ENCODE assay signal across 19 mouse cellular contexts in genomic region chr2:142980771-142981170, GRCm38 (mm10).
DNase-seq lines count a peak whose midpoint lies in the region; ATAC-seq and TF ChIP-seq lines count a peak whose summit lies in the region.
"Had no signal": no experiment of that assay in that cellular context is flagged by ENCODE, and none has a peak within 500 bp of the region (broad histone marks: within the 10 kb centered on the region; RNA-seq: fewer than 3 reads in every experiment).

No protein-coding gene starts in this region.

- H3K27me3 ChIP-seq in forebrain, embryonic 11.5 days (ENCODE audit: control insufficient read depth, insufficient read depth, low read length), result no peaks in the 10 kb centered on the region
- H3K27me3 ChIP-seq in forebrain, embryonic 10.5 days (ENCODE audit: poor library complexity, severe bottlenecking), result no peaks in the 10 kb centered on the region
- H3K27me3 ChIP-seq in forebrain, embryonic 14.5 days (replicated peaks; ENCODE audit: control insufficient read depth, insufficient read depth, low read length), result no peaks in the 10 kb centered on the region
- H3K27me3 ChIP-seq in hindbrain, embryonic 16.5 days (replicated peaks; ENCODE audit: control insufficient read depth, insufficient read depth, low read length), result no peaks in the 10 kb centered on the region
- no peaks in the 10 kb centered on the region for H3K27me3 ChIP-seq in midbrain, postnatal 0 days (ENCODE audit: insufficient read depth, low read length)
- H3K27me3 ChIP-seq: embryonic facial prominence, embryonic 15.5 days; limb, embryonic 13.5 days; liver, embryonic 15.5 days had no signal

- DNase-seq in forebrain, embryonic 11.5 days (ENCODE audit: low spot score), result no peak
- no peak for DNase-seq in forebrain, embryonic 10.5 days (ENCODE audit: extremely low spot score, low spot score)
- peak; percentile 50 for DNase-seq in forebrain, embryonic 14.5 days (ENCODE audit: low spot score)
- DNase-seq in midbrain, postnatal 0 days (ENCODE audit: low spot score), result peak; percentile 60
- no peak for DNase-seq in urinary bladder, postnatal 25 days (ENCODE audit: low spot score)
- DNase-seq in thymus, postnatal 10 days (ENCODE audit: low spot score in 2 of 2), result no peak
- DNase-seq: cerebellum, adult 18-20 months; gastrocnemius, postnatal 25 days; kidney, adult 9 months; kidney, postnatal 36 days; layer of hippocampus, adult 9-11 months; lung, postnatal 14 days; right cerebral cortex, adult 18-20 months had no signal

- no peak for TF ChIP-seq CTCF in midbrain, postnatal 0 days (IDR thresholded peaks at IDR 0.05)

- H3K4me2 ChIP-seq in forebrain, embryonic 11.5 days (ENCODE audit: low read depth, low read length, severe bottlenecking), result no peak overlapping the region
- no peak overlapping the region for H3K4me2 ChIP-seq in forebrain, embryonic 14.5 days (ENCODE audit: low read length)
- H3K4me2 ChIP-seq in hindbrain, embryonic 16.5 days (ENCODE audit: low read length), result no peak overlapping the region
- no peak overlapping the region for H3K4me2 ChIP-seq in midbrain, postnatal 0 days (ENCODE audit: low read depth, low read length, poor library complexity, severe bottlenecking)
- H3K4me2 ChIP-seq: embryonic facial prominence, embryonic 15.5 days; limb, embryonic 13.5 days; liver, embryonic 15.5 days had no signal

- 58% methylated on average over 4 of the region's 4 CpGs for WGBS in forebrain, embryonic 11.5 days
- 84% methylated on average over 4 of the region's 4 CpGs for WGBS in forebrain, embryonic 10.5 days
- 18% methylated on average over 4 of the region's 4 CpGs for WGBS in forebrain, embryonic 14.5 days
- WGBS in hindbrain, embryonic 16.5 days, result 14% methylated on average over 4 of the region's 4 CpGs
- WGBS in midbrain, postnatal 0 days, result 17% methylated on average over 4 of the region's 4 CpGs

- no peaks in the 10 kb centered on the region for H3K36me3 ChIP-seq in forebrain, embryonic 11.5 days (ENCODE audit: control insufficient read depth, insufficient read depth, low read length)
- H3K36me3 ChIP-seq in forebrain, embryonic 10.5 days (replicated peaks), result no peaks in the 10 kb centered on the region
- no peaks in the 10 kb centered on the region for H3K36me3 ChIP-seq in forebrain, embryonic 14.5 days (ENCODE audit: control insufficient read depth, insufficient read depth, low read length)
- H3K36me3 ChIP-seq in hindbrain, embryonic 16.5 days (ENCODE audit: control insufficient read depth, insufficient read depth, low read length), result no peaks in the 10 kb centered on the region
- H3K36me3 ChIP-seq in midbrain, postnatal 0 days (ENCODE audit: insufficient read depth, low read length), result no peaks in the 10 kb centered on the region
- H3K36me3 ChIP-seq: embryonic facial prominence, embryonic 15.5 days; limb, embryonic 13.5 days; liver, embryonic 15.5 days had no signal

- no peaks in the 10 kb centered on the region for H3K9me3 ChIP-seq in forebrain, embryonic 11.5 days (ENCODE audit: control insufficient read depth, low read length)
- H3K9me3 ChIP-seq in forebrain, embryonic 10.5 days, result no peaks in the 10 kb centered on the region
- no peaks in the 10 kb centered on the region for H3K9me3 ChIP-seq in forebrain, embryonic 14.5 days (replicated peaks; ENCODE audit: control insufficient read depth, low read length)
- no peaks in the 10 kb centered on the region for H3K9me3 ChIP-seq in hindbrain, embryonic 16.5 days (ENCODE audit: control insufficient read depth, low read length)
- H3K9me3 ChIP-seq in midbrain, postnatal 0 days (ENCODE audit: low read length), result no peaks in the 10 kb centered on the region
- H3K9me3 ChIP-seq: embryonic facial prominence, embryonic 15.5 days; limb, embryonic 13.5 days; liver, embryonic 15.5 days had no signal

- H3K4me1 ChIP-seq in forebrain, embryonic 11.5 days (replicated peaks; ENCODE audit: control insufficient read depth, insufficient read depth, low read length), result no peaks in the 10 kb centered on the region
- H3K4me1 ChIP-seq in forebrain, embryonic 10.5 days, result peaks cover 4% of the 10 kb centered on the region; the same call in 1 of the 2 replicates
- H3K4me1 ChIP-seq in forebrain, embryonic 14.5 days (ENCODE audit: control insufficient read depth, insufficient read depth, low read length), result peaks cover 3% of the 10 kb centered on the region; the same call in 1 of the 2 replicates
- no peaks in the 10 kb centered on the region; the same call in none of the 2 replicates for H3K4me1 ChIP-seq in hindbrain, embryonic 16.5 days (ENCODE audit: control insufficient read depth, insufficient read depth, low read depth, low read length)
- H3K4me1 ChIP-seq in midbrain, postnatal 0 days (ENCODE audit: insufficient read depth, low read length), result peaks cover 3% of the 10 kb centered on the region; the same call in 1 of the 2 replicates
- H3K4me1 ChIP-seq: embryonic facial prominence, embryonic 15.5 days; limb, embryonic 13.5 days; liver, embryonic 15.5 days had no signal

- no peak overlapping the region for H3K4me3 ChIP-seq in forebrain, embryonic 11.5 days (ENCODE audit: low read depth, low read length)
- H3K4me3 ChIP-seq in forebrain, embryonic 10.5 days, result no peak overlapping the region
- no peak overlapping the region for H3K4me3 ChIP-seq in forebrain, embryonic 14.5 days (ENCODE audit: low read depth, low read length)
- no peak overlapping the region for H3K4me3 ChIP-seq in hindbrain, embryonic 16.5 days (ENCODE audit: low read length)
- H3K4me3 ChIP-seq in midbrain, postnatal 0 days (ENCODE audit: low read depth, low read length), result no peak overlapping the region
- H3K4me3 ChIP-seq: embryonic facial prominence, embryonic 15.5 days; limb, embryonic 13.5 days; liver, embryonic 15.5 days had no signal

- 0 out of 2 replicates have a peak, but pooled peaks have one; percentile 58 for ATAC-seq in forebrain, embryonic 11.5 days (replicated peaks; ENCODE audit: low FRiP score)
- peak; percentile 63; the same call in 1 of the 2 replicates for ATAC-seq in forebrain, embryonic 14.5 days
- peak; percentile 89 for ATAC-seq in hindbrain, embryonic 16.5 days
- no peak for ATAC-seq in midbrain, postnatal 0 days (ENCODE audit: low FRiP score)
- no peak for ATAC-seq in monocyte, adult 5-6 weeks (replicated peaks; ENCODE audit: insufficient number of reproducible peaks, low FRiP score, low TSS enrichment, poor library complexity, severe bottlenecking)
- ATAC-seq: inflammation-experienced regulatory T-cells, adult 6 months had no signal

- no peak overlapping the region for H3K9ac ChIP-seq in forebrain, embryonic 11.5 days (ENCODE audit: low read length)
- no peak overlapping the region for H3K9ac ChIP-seq in forebrain, embryonic 14.5 days (ENCODE audit: low read length)
- H3K9ac ChIP-seq in hindbrain, embryonic 16.5 days (ENCODE audit: low read depth, low read length), result no peak overlapping the region
- no peak overlapping the region for H3K9ac ChIP-seq in midbrain, postnatal 0 days (replicated peaks; ENCODE audit: low read length, poor library complexity, severe bottlenecking)
- H3K9ac ChIP-seq: embryonic facial prominence, embryonic 15.5 days; limb, embryonic 13.5 days; liver, embryonic 15.5 days had no signal

- no peak overlapping the region for H3K27ac ChIP-seq in forebrain, embryonic 11.5 days (ENCODE audit: low read depth, low read length)
- no peak overlapping the region for H3K27ac ChIP-seq in forebrain, embryonic 10.5 days
- no peak overlapping the region for H3K27ac ChIP-seq in forebrain, embryonic 14.5 days (ENCODE audit: low read depth, low read length)
- no peak overlapping the region; the same call in 1 of the 2 replicates for H3K27ac ChIP-seq in hindbrain, embryonic 16.5 days (ENCODE audit: low read depth, low read length)
- 0 out of 2 replicates have a peak overlapping the region, but pooled peaks have one; percentile 26 for H3K27ac ChIP-seq in midbrain, postnatal 0 days (ENCODE audit: low read depth, low read length)
- H3K27ac ChIP-seq: embryonic facial prominence, embryonic 15.5 days; limb, embryonic 13.5 days; liver, embryonic 15.5 days had no signal

Comparison
In these comparisons a context has a peak if more than half of its experiments do, and no peak if none do; other contexts are left out.
1. DNase-seq: peak in forebrain, embryonic 14.5 days (single experiment) and midbrain, postnatal 0 days (single experiment); none in forebrain, embryonic 11.5 days (single experiment), forebrain, embryonic 10.5 days (single experiment), urinary bladder, postnatal 25 days (single experiment) and thymus, postnatal 10 days (0 of 2).
2. ATAC-seq: peak in forebrain, embryonic 11.5 days (single experiment), forebrain, embryonic 14.5 days (single experiment) and hindbrain, embryonic 16.5 days (single experiment); none in midbrain, postnatal 0 days (single experiment) and monocyte, adult 5-6 weeks (single experiment).